Mouse (Mus musculus): ENCODE measurements at regions not wholly inside any gene's neighbourhood (a gene's known extent, or its start where the extent isn't known, plus 50 kb on each side); places are given as distances from the start of the nearest gene placed in this dataset.

DNA sequence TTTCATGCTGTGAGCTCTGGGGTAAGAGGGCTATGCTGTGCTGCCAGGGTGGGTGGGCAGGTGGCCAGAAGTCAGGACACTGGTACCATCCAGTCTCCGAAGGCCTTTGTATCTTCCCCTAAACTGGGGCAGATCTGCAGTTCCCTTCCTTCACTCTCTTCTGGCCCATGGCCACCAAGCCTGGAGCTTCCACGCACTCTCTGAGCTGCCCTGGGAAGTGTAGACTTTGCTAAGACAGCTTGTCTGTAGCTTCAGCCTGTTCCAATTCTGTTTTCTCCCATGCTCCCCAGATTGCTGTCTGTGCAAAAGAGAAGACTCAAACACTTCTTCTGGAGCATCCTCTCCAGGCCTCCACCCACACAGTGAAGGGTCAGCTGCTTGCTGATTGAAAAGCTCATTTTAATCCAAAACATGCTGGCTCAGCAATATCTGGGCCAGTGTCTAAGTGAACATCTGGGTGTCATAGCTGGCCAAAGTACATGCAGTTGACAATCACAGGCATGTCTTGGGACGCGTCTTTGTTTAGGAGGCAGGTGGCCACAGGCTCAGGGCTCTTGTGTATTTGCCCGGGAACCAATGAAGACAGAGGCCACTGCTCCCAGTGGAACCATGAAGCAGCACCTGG, 72.0 kb downstream of the Gm11983 start:
- no peak for ATAC-seq (ENCODE audit: low FRiP score, low read depth)
- no peak overlapping the region for H3K27ac ChIP-seq
- H3K9me3 ChIP-seq, result no peaks in the 10 kb centered on the region
- no peak overlapping the region for H3K9ac ChIP-seq
- no peaks in the 10 kb centered on the region for H3K4me1 ChIP-seq
- 89% methylated on average over 5 of the region's 5 CpGs for WGBS
- H3K4me2 ChIP-seq (replicated peaks), result no peak overlapping the region
- H3K4me3 ChIP-seq, result no peak overlapping the region
- peaks cover 5% of the 10 kb centered on the region; the same call in 1 of the 2 replicates for H3K27me3 ChIP-seq (replicated peaks)
- no peaks in the 10 kb centered on the region for H3K36me3 ChIP-seq

DNA sequence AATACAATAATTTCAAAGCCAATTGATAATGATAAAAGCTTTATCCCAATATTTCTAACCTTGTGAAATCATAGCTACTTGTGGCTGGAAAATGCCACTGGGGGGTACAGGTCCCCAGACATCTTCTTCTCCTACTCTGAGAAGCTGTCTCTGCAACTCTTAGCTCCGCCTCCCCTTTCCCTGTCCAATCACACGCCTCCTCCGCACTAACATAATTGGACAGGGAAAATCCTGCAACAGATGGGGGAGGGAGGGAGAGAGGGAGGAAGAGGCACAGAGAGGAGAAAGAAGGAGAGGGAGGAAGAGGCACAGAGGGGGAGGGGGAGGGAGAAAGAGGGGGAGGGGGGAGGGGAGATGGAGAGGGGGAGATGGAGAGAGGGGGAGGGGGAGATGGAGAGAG, 73.3 kb downstream of the Gm11983 start:
- no peak overlapping the region for H3K27ac ChIP-seq
- H3K9me3 ChIP-seq, result no peaks in the 10 kb centered on the region
- H3K4me1 ChIP-seq, result no peaks in the 10 kb centered on the region
- H3K9ac ChIP-seq, result no peak overlapping the region
- 91% methylated on average over 3 of the region's 3 CpGs for WGBS
- H3K4me3 ChIP-seq, result no peak overlapping the region
- ATAC-seq (ENCODE audit: low FRiP score, low read depth), result no peak
- H3K4me2 ChIP-seq (replicated peaks), result no peak overlapping the region
- H3K36me3 ChIP-seq, result no peaks in the 10 kb centered on the region
- no peaks in the 10 kb centered on the region for H3K27me3 ChIP-seq (replicated peaks)

DNA sequence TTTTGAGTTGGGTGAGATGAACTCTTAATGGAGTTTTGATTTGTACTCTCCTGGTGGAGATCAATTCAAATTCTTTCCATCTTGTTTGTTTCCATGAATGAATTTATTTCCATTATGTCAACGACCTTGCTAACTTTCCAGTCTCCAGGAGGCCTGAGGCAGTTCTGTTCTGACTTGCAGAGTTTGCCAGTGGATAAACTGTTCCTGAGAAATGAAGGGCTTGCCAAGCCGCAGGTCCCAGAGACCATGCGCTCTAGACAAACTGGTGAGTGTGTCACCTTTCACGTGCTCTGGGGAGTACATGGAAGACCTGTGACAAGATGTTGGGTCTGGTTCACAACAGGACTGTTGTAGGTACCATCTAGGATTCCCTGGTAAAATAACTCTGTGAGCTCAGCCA, 74.5 kb downstream of the Gm11983 start:
- ATAC-seq (ENCODE audit: low FRiP score, low read depth), result no peak
- H3K4me2 ChIP-seq (replicated peaks), result no peak overlapping the region
- H3K4me1 ChIP-seq, result no peaks in the 10 kb centered on the region
- no peak overlapping the region for H3K4me3 ChIP-seq
- no peaks in the 10 kb centered on the region for H3K9me3 ChIP-seq
- no peak overlapping the region for H3K27ac ChIP-seq
- no peaks in the 10 kb centered on the region for H3K36me3 ChIP-seq
- H3K27me3 ChIP-seq (replicated peaks), result no peaks in the 10 kb centered on the region
- 82% methylated on average over 4 of the region's 4 CpGs for WGBS
- no peak overlapping the region for H3K9ac ChIP-seq

DNA sequence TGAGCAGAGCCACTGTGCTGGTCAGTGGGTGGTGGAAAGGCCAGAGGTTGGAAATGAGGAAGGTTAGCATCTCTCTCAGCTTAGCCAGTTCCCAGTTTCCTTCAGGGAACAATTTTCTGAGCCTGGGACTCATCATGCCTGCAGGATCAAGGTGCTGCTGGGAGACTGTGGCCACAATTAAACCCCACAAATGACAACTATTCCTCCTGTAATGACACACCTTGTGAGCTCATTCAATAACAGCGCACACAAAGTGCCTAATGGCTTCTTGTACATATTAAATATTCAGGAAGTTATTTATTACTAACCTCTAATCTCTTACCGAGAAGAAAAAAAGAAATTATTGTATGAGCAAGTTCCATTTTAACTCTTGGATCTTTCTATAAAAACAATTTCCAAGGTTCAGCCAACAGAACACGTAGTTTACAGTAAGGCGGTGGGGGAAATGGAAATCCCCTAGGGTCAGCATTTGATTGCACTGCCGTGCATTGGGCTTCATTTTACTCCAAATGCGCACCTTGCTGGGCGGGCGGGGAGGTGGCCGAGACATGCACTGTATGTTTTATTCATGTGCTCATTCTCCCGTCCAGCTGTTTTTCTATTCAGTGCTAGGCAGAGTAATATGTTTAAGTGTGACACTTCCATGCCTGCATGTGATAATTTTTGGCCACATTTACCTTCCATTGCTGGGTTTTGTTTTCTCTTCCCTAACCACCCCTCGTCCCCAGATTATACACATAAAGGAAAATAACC, 75.4 kb downstream of the Gm11983 start:
- H3K27ac ChIP-seq, result no peak overlapping the region
- H3K4me3 ChIP-seq, result no peak overlapping the region
- no peaks in the 10 kb centered on the region for H3K36me3 ChIP-seq
- H3K4me1 ChIP-seq, result no peaks in the 10 kb centered on the region
- H3K9ac ChIP-seq, result no peak overlapping the region
- ATAC-seq (ENCODE audit: low FRiP score, low read depth), result peak; percentile 42; the same call in 1 of the 2 replicates
- H3K27me3 ChIP-seq (replicated peaks), result no peaks in the 10 kb centered on the region
- no peaks in the 10 kb centered on the region for H3K9me3 ChIP-seq
- H3K4me2 ChIP-seq (replicated peaks), result no peak overlapping the region
- 64% methylated on average over 11 of the region's 11 CpGs for WGBS

DNA sequence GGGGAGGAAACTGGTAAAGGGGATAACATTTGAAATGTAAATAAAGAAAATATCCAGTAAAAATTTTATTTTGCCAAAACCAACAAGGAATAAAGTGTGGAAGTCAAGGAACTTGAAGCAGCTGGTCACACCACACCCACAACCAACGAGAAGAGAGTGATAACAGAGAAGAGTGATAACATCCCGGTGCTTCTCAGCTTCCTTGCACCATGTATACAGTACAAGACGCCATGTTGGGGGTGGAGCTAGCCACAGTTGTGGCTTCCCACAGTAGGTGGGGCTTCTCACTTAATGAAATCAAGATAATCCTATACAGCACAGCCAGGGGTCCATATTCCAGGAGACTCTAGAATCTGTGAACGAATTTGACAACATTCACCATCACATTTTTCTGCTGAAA, 77.9 kb downstream of the Gm11983 start:
- Histone ChIP-seq H3K27ac (no peak overlapping the region), H3K4me1 (no peaks in the 10 kb centered on the region), H3K27me3 (replicated peaks) (no peaks in the 10 kb centered on the region), H3K4me2 (replicated peaks) (no peak overlapping the region), H3K36me3 (no peaks in the 10 kb centered on the region), H3K9me3 (no peaks in the 10 kb centered on the region), H3K4me3 (no peak overlapping the region), H3K9ac (no peak overlapping the region)
- 88% methylated on average over 4 of the region's 4 CpGs for WGBS
- no peak for ATAC-seq (ENCODE audit: low FRiP score, low read depth)

DNA sequence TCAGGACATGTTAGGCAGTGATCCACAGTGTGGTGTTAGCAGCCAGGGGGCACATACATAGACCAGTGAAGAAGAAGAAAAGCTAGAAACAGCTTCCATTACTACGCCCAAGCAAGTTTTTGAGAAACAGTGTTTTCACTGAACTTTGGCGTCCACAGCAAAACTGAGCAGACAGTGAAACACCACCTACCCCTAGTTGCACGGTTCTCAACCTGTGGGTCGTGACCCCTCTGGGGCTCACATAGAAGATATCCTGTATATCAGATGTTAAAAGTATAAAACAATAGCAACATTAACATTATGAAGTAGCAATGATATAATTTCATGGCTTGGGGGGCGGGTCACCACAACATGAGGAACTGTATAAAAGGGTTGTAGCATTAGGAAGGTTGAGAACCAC, 81.1 kb downstream of the Ramp3 start:
- ATAC-seq (ENCODE audit: low FRiP score, low read depth), result no peak
- Histone ChIP-seq H3K27me3 (replicated peaks) (no peaks in the 10 kb centered on the region), H3K9me3 (no peaks in the 10 kb centered on the region), H3K9ac (no peak overlapping the region), H3K4me2 (replicated peaks) (no peak overlapping the region), H3K36me3 (no peaks in the 10 kb centered on the region), H3K4me3 (no peak overlapping the region), H3K27ac (no peak overlapping the region), H3K4me1 (no peaks in the 10 kb centered on the region)
- WGBS, result 91% methylated on average over 5 of the region's 5 CpGs

DNA sequence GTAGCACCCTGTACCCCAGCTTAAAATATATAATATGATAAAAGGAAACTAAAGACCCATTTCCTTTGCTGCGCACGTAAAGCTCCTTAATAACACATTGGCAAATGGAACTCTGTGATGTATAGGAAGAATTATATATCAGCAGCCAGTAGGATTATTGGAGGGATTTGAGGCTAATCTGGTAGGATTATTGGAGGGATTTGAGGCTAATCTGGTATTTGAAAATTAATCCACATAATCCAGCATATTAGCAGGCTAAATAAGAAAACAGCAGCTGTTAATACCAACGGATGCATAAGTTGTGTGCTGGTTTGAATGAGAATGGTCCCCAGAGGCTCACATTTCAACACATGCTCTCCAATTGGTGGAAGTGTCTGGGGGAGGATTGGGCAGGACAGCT, 80.3 kb downstream of the Ramp3 start:
- no peaks in the 10 kb centered on the region for H3K36me3 ChIP-seq
- no peaks in the 10 kb centered on the region for H3K4me1 ChIP-seq
- no peaks in the 10 kb centered on the region for H3K27me3 ChIP-seq (replicated peaks)
- H3K4me3 ChIP-seq, result no peak overlapping the region
- H3K27ac ChIP-seq, result no peak overlapping the region
- H3K9ac ChIP-seq, result no peak overlapping the region
- H3K4me2 ChIP-seq (replicated peaks), result no peak overlapping the region
- 89% methylated on average over 3 of the region's 3 CpGs for WGBS
- H3K9me3 ChIP-seq, result no peaks in the 10 kb centered on the region
- ATAC-seq (ENCODE audit: low FRiP score, low read depth), result no peak

DNA sequence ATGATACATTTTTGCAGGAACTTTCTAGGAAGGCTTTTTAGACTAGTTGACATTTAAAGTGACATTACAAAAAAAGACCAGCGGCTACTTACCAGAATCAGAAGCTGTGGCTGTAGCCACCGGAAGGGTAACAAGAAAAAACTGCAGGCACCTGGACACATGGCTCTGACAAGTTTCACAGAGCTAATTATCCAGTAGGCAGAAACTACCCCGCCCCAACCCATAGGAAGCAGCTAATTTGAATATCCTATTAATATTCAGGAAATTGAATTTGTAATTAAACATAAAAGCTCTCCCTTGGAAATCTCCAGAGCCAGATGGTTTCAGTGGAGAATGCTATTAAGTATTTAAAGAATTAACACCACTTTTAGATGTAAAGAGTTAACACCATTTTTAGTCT, 79.8 kb downstream of the Ramp3 start:
- 87% methylated on average over 3 of the region's 3 CpGs for WGBS
- ATAC-seq (ENCODE audit: low FRiP score, low read depth), result no peak
- Histone ChIP-seq H3K9ac (no peak overlapping the region), H3K4me1 (no peaks in the 10 kb centered on the region), H3K9me3 (no peaks in the 10 kb centered on the region), H3K4me2 (replicated peaks) (no peak overlapping the region), H3K27me3 (replicated peaks) (no peaks in the 10 kb centered on the region), H3K36me3 (no peaks in the 10 kb centered on the region), H3K4me3 (no peak overlapping the region), H3K27ac (no peak overlapping the region)

DNA sequence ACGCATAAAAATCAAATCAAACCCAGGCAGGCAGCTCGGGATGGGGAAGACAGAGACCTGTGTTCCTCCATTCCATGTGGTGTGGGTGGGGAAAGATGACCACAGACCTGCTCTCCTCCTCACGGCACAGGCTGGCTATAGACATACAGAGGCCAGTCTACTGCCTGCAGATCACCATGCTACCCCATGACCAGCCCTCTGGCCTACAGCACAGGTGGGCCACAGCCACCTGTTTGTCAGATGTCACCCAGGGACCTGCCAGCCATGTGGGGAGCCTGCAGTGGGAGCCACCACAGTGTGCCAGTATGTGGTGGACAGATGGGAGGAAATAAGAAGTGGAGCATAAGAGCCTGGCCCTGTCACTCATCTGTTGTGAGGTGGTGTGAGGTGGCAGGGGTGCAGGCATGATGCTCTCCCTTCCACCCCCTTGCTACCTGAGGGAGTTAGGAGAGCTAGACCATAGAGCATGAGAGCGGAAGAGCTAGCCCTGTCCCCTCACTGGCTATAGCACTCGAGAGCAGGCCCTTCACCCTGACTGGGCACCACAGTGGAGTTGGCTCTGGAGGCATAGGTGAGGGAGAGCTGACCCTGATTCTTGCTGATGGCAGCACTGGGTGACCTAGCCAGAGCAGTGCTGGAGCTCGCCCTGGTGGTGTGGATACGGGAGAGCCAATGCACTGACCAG, 76.6 kb downstream of the Ramp3 start:
- 90% methylated on average over 7 of the region's 7 CpGs for WGBS
- no peaks in the 10 kb centered on the region for H3K27me3 ChIP-seq (replicated peaks)
- no peak overlapping the region for H3K27ac ChIP-seq
- H3K36me3 ChIP-seq, result no peaks in the 10 kb centered on the region
- ATAC-seq (ENCODE audit: low FRiP score, low read depth), result no peak
- no peak overlapping the region for H3K9ac ChIP-seq
- H3K4me1 ChIP-seq, result no peaks in the 10 kb centered on the region
- no peak overlapping the region for H3K4me3 ChIP-seq
- H3K4me2 ChIP-seq (replicated peaks), result no peak overlapping the region
- no peaks in the 10 kb centered on the region for H3K9me3 ChIP-seq

DNA sequence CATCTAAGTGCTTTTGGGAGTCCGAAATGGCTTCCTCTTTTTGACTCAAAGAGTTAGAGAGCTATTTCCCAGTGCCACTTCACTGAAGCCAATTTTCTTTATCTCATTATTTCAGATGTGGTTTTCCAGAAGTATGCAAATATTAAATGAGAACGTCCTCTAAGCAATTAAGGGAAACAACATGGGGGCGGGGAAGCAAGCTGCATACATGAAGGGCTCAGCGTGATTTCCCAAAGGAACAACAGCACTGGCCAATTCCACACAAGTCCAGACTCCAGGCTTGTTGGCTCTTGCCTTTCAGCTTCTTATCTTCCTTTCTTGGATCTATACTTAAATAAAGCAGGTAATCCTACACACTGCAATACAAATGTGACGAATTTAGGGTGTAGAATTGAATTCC, 73.2 kb downstream of the Ramp3 start:
- no peak overlapping the region for H3K4me3 ChIP-seq
- ATAC-seq (ENCODE audit: low FRiP score, low read depth), result no peak
- no peaks in the 10 kb centered on the region for H3K36me3 ChIP-seq
- no peak overlapping the region for H3K4me2 ChIP-seq (replicated peaks)
- 86% methylated on average over 5 of the region's 5 CpGs for WGBS
- H3K4me1 ChIP-seq, result no peaks in the 10 kb centered on the region
- H3K9me3 ChIP-seq, result no peaks in the 10 kb centered on the region
- H3K9ac ChIP-seq, result no peak overlapping the region
- H3K27me3 ChIP-seq (replicated peaks), result no peaks in the 10 kb centered on the region
- H3K27ac ChIP-seq, result no peak overlapping the region

All from neural tube, embryonic 12.5 days (tissue).